Mouse (Mus musculus) megakaryocyte, embryonic 14.5 days (primary cell): Measurements from ENCODE around the gene Itfg2. TPM values are rescaled to one million over a fixed set of nuclear protein-coding genes. Genes with fewer than 3 reads are reported as not detected.
A peak's percentile ranks its signal among the peaks of the same experiment; 100 is the strongest.

Source experiments
- H3K27me3 ChIP-seq: replicated peaks from 2 replicates; pipeline ENCODE3; 2012; ENCODE audit warnings: inconsistent platforms
- H3K36me3 ChIP-seq: replicated peaks from 2 replicates; pipeline ENCODE3; 2012; ENCODE audit warnings: low read length, inconsistent platforms, mixed read lengths
- H3K4me1 ChIP-seq: 2 replicates; pipeline ENCODE4 v1.6.1; 2012; ENCODE audit warnings: inconsistent platforms
- H3K4me3 ChIP-seq: replicated peaks from 2 replicates; pipeline ENCODE3; 2012; ENCODE audit warnings: moderate library complexity, mild to moderate bottlenecking, inconsistent platforms
- H3K9me3 ChIP-seq: 2 replicates; pipeline ENCODE4 v1.6.1; 2012; ENCODE audit warnings: inconsistent platforms
- FLI1 ChIP-seq: IDR thresholded peaks from 2 replicates; pipeline ENCODE4 v1.6.1; 2012; ENCODE audit warnings: low read length, inconsistent platforms, mixed read lengths
- GATA1 ChIP-seq: IDR thresholded peaks from 3 replicates; pipeline ENCODE4 v1.6.1; 2012; ENCODE audit warnings: mixed read lengths, low read length, inconsistent platforms, borderline replicate concordance
- polyA plus RNA-seq: library from polyadenylated mRNA; stranded (reverse); fragments of >175 nt; gene quantifications from 2 replicates; pipeline ENCODE4 v1.2.3, GENCODE M21; 2012; ENCODE audit warnings: low replicate concordance; ENCODE audit not compliant: insufficient read depth

Itfg2 gene
- 10.0 and 20.3 TPM in 2 replicates for polyA plus RNA-seq

DNA sequence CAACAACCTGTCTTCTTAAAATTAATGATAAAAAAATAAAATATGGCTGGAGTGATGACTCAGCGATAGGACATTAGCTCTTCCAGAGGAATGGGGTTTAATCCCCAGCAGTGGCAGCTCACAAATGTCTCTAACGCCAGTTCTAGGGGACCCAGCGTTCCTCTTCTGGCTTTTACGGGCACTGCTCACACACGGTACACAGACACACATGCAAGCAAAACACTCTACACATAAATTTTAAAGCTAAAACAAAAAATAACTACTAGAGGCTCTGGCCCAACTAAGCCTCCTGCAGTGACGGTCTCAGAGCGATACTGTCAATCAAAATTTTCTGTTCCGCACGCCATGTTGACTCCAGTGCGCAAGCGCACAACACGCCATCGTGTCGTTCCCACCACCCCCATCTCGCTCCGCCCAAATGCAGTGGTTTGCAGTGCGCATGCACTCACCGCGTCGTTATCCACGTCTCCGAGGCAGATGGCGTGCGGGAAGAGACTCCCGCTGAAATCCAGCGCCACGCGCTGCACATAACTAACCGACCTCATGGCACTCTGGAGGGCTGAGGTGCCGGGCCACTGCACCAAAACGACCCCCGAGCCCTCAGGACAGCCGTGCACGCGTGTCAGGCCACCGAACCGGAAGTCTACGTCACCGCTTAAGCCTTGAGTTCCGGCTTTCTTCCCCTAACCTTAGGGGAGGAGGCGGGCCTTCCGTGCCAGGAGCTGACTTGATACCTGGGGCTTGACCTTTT lies at the start of gene Itfg2:
TSS of gene Itfg2 (minus strand) at position 663 of the 751 bp plus-strand sequence.
- Histone ChIP-seq H3K9me3 (no peaks in the 10 kb centered on the region), H3K36me3 (peaks cover 25% of the 10 kb centered on the region), H3K27me3 (no peaks in the 10 kb centered on the region), H3K4me3 (peak within 1 kb of the TSS; percentile 98), H3K4me1 (peaks cover 30% of the 10 kb centered on the region)
- TF ChIP-seq FLI1: 0 out of 2 replicates have a peak, but pooled peaks have one; percentile 35
- TF ChIP-seq GATA1: no peak

DNA sequence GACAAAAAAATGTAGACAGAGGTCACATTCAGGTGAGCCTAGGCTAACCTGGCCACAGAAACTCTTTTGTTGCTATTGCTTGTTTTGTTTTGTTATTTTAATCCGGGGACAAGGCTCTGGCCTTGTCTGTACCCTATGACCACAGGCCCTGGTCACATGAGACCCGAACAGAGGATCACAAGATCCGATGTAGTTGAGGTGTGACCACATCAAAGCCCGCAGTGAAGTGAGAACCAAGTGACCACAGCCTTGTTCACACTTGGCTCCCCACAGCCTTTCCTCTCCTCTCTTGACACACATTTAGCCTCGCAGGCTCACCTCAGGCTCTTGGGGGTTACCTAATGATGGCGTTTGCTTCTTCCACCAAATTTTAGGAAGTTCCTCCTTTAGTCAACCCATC lies 49.4 kb upstream of the Itfg2 start:
- H3K4me1 ChIP-seq: peaks cover 6% of the 10 kb centered on the region
- TF ChIP-seq FLI1: no peak
- TF ChIP-seq GATA1: no peak
- H3K27me3 ChIP-seq: peaks cover 3% of the 10 kb centered on the region
- H3K9me3 ChIP-seq: peaks cover 36% of the 10 kb centered on the region
- H3K36me3 ChIP-seq: no peaks in the 10 kb centered on the region
- no peak overlapping the region for H3K4me3 ChIP-seq

DNA sequence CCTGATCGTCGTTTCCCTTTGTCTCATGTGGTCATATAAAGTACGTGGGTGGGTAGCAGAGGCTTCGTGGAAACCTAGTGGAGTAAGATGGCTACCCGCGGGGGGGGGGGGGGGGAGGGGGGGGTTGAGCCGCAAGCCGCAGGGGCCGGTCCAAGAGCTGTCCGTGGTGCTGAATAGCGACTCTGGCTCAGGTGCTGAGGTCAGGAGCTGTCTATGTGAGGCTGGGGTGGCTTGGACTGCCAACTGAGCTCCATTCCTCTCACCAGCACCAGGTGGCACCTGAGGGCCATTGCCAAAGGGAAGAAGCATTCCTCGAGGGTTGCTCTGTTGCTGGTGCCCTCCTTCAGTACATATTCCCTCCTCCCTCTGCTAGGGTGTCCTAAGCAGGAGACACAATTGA lies 44.7 kb upstream of the Itfg2 start:
- Histone ChIP-seq H3K27me3 (peaks cover 2% of the 10 kb centered on the region), H3K4me3 (peak overlapping the region; percentile 71)
- TF ChIP-seq FLI1: no peak
- TF ChIP-seq GATA1: no peak

DNA sequence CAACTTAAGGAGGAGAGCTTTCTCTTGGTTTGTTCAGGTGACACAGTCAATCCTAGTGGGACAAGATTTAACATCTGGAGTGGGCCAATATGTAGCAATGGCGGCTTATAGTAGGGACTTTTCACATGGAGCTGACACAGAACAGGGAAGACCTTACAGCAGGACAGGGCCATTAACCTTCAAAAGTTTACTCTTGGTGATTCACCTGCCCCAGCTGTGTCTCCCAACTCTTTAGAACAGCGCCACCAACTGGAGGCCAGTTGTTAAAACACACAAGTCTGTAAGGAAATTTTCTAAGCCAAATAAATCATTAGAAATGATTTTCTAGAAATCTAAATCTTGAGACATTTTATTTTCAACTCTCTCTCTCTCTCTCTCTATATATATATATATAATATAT lies 42.6 kb upstream of the Itfg2 start:
- TF ChIP-seq FLI1: no peak
- Histone ChIP-seq H3K4me3 (no peak overlapping the region), H3K4me1 (peaks cover 8% of the 10 kb centered on the region), H3K27me3 (peaks cover 2% of the 10 kb centered on the region), H3K36me3 (no peaks in the 10 kb centered on the region), H3K9me3 (peaks cover 11% of the 10 kb centered on the region)

More for the DNA sequence above, 44.7 kb upstream of the Itfg2 start:
- Histone ChIP-seq H3K9me3 (peaks cover 16% of the 10 kb centered on the region), H3K36me3 (no peaks in the 10 kb centered on the region), H3K4me1 (peaks cover 8% of the 10 kb centered on the region)

- no peak for TF ChIP-seq FLI1
- TF ChIP-seq GATA1: no peak
- Histone ChIP-seq H3K4me3 (no peak overlapping the region), H3K36me3 (no peaks in the 10 kb centered on the region), H3K9me3 (peaks cover 11% of the 10 kb centered on the region), H3K27me3 (peaks cover 2% of the 10 kb centered on the region), H3K4me1 (peaks cover 9% of the 10 kb centered on the region)
These were observed 41.8 kb upstream of the Itfg2 start for GRCm38 (mm10) chr6:128466563-128466962.

DNA sequence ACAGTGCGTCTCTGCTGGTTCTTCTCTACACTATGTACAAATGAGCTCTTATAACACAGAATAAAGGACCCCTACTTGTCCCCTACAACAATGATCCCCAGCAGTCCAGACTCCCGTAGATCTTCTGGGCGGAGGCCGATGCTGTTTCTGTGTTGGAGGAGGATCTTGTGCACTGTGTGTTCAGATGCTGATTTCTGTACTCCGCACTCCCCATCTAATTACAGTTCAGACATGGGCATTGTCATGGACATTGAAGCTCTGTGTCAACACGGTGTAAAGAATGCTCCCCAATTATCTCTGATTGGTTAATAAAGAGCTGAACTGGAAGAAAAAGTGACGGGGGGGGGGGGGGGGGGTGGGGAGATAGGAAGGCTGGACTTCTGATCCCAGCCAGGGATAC lies 41.3 kb upstream of the Itfg2 start:
- TF ChIP-seq GATA1 (no peak), FLI1 (no peak)
- Histone ChIP-seq H3K9me3 (peaks cover 15% of the 10 kb centered on the region), H3K27me3 (peaks cover 2% of the 10 kb centered on the region), H3K4me3 (no peak overlapping the region), H3K4me1 (peaks cover 11% of the 10 kb centered on the region), H3K36me3 (no peaks in the 10 kb centered on the region)

- no peak overlapping the region for H3K4me3 ChIP-seq
- peaks cover 11% of the 10 kb centered on the region for H3K4me1 ChIP-seq
- peaks cover 11% of the 10 kb centered on the region for H3K9me3 ChIP-seq
- TF ChIP-seq GATA1 (no peak), FLI1 (no peak)
- H3K27me3 ChIP-seq: peaks cover 2% of the 10 kb centered on the region
- no peaks in the 10 kb centered on the region for H3K36me3 ChIP-seq
These were observed 40.3 kb upstream of the Itfg2 start for GRCm38 (mm10) chr6:128464996-128465395.

DNA sequence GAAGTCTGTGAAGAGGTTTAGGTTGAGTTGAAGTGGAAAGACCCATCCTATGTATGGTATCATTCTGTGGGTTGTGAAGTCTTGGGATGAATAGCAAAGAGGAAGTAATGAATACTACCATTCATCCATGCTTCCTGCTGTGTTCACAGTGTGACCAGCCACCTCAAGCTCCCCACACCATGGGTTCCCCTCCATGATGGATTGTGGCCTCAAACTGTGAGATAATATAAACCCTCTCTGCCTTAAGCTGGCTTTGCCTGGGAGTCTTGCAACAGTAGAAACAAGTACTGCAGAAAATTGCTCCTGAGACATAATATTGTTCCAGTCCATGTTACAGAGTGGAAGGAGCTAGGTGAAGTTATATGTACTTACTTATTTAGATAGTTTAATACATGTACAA lies 36.9 kb upstream of the Itfg2 start:
- no peak overlapping the region for H3K4me3 ChIP-seq
- peaks cover 16% of the 10 kb centered on the region for H3K9me3 ChIP-seq
- no peak for TF ChIP-seq FLI1
- TF ChIP-seq GATA1: no peak
- peaks cover 2% of the 10 kb centered on the region for H3K27me3 ChIP-seq
- H3K36me3 ChIP-seq: no peaks in the 10 kb centered on the region
- H3K4me1 ChIP-seq: peaks cover 3% of the 10 kb centered on the region; the same call in 1 of the 2 replicates

GRCm38 (mm10) chr6:128460729-128461503 lies 36.2 kb upstream of the Itfg2 start:
- peaks cover 16% of the 10 kb centered on the region for H3K9me3 ChIP-seq
- no peaks in the 10 kb centered on the region for H3K36me3 ChIP-seq
- H3K4me1 ChIP-seq: peaks cover 3% of the 10 kb centered on the region; the same call in 1 of the 2 replicates
- TF ChIP-seq GATA1: no peak
- TF ChIP-seq FLI1: no peak
- peaks cover 2% of the 10 kb centered on the region for H3K27me3 ChIP-seq
- no peak overlapping the region for H3K4me3 ChIP-seq

DNA sequence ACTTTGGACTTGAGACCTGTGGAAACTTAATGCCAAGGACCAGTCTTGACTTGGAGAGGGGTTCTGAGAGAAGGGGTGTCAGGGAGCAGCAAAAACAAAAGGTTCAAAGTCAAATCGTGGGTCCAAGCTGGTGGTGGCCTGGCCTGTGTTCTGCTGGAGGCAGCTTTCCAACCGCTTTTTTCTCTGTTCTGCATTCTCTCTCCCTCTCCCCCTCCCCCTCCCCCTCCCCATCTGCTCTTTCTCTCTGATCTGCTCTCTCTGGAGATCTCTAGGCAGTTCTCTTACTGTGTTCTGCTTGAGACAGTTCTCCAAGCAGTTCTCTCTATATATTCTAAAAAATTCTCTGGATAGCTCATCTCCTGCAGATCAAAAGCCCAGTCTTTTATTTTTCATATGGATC lies 35.6 kb upstream of the Itfg2 start:
- Histone ChIP-seq H3K9me3 (peaks cover 16% of the 10 kb centered on the region), H3K36me3 (no peaks in the 10 kb centered on the region), H3K27me3 (peaks cover 2% of the 10 kb centered on the region), H3K4me3 (no peak overlapping the region), H3K4me1 (peaks cover 3% of the 10 kb centered on the region; the same call in 1 of the 2 replicates)
- TF ChIP-seq FLI1 (no peak), GATA1 (no peak)
